8 mouse cellular contexts compared by ENCODE assay signal in the genomic region with DNA sequence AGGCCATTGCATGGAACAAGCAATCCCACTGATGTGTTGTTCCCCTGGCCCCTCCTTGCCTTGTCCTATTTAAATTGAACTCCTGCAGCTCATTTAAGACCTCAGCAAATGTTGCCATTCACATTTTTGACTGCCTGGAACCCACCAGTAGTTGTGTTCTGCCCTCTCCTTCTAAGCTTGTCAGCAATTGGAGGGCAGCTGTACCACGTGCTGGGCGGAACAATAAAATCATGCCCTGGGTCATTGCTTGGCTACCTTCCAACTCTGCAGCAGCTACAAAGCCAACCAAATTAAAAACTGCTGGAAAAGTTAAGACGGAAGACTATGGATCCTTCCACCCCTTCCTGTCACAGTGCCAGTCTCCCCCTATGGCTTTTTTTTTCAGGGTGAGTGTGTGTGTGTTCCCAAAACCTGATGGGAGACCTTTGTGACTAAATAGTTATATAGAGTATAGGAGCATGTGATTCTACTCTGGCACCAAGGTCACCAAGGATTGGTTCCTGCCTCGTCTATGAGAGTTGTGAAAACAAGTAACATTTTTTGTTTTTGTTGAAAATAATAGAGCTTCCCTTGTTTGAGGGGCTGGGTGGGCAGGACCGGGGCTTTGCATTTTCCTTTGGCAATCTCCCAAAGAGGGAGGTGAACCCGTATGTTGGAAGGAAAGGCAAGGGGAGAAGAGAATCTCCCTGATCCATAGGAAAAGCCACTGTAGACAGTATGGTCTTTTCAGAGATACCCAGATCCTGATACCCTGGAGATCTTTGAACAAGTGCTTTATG.
DNase-seq lines count a peak whose midpoint lies in the region; ATAC-seq lines count a peak whose summit lies in the region.

No protein-coding gene starts in this region.

- no peak overlapping the region for H3K27ac ChIP-seq in neural tube, embryonic 14.5 days (ENCODE audit: low read depth, low read length)
- H3K27ac ChIP-seq in midbrain, embryonic 16.5 days (ENCODE audit: low read length), result no peak overlapping the region

- DNase-seq in cerebellum, postnatal 10 days, result peak; percentile 42
- no peak for DNase-seq in cerebellum, adult 11-12 months
- no peak for DNase-seq in neural tube, embryonic 10.5 days (ENCODE audit: extremely low spot score, low spot score)
- peak; percentile 55 to 66 for DNase-seq in kidney, postnatal 36 days
- no peak for DNase-seq in cerebellum, adult 9-11 months

- no peak overlapping the region for H3K4me3 ChIP-seq in neural tube, embryonic 14.5 days (ENCODE audit: low read depth, low read length)
- H3K4me3 ChIP-seq in midbrain, embryonic 16.5 days (ENCODE audit: low read depth, low read length), result no peak overlapping the region

- WGBS in neural tube, embryonic 14.5 days, result 45% methylated on average over 6 of the region's 6 CpGs
- 40% methylated on average over 6 of the region's 6 CpGs for WGBS in midbrain, embryonic 16.5 days

- no peaks in the 10 kb centered on the region for H3K9me3 ChIP-seq in neural tube, embryonic 14.5 days (ENCODE audit: control insufficient read depth, low read length)
- no peaks in the 10 kb centered on the region for H3K9me3 ChIP-seq in midbrain, embryonic 16.5 days (replicated peaks; ENCODE audit: control insufficient read depth, low read length, poor library complexity, severe bottlenecking)

- H3K27me3 ChIP-seq in neural tube, embryonic 14.5 days (ENCODE audit: control insufficient read depth, insufficient read depth, low read length), result no peaks in the 10 kb centered on the region
- no peaks in the 10 kb centered on the region for H3K27me3 ChIP-seq in midbrain, embryonic 16.5 days (ENCODE audit: control insufficient read depth, insufficient read depth, low read depth, low read length)

- H3K4me2 ChIP-seq in neural tube, embryonic 14.5 days (ENCODE audit: low read depth, low read length), result no peak overlapping the region
- H3K4me2 ChIP-seq in midbrain, embryonic 16.5 days (ENCODE audit: low read length), result no peak overlapping the region

- 0 out of 2 replicates have a peak, but pooled peaks have one; percentile 34 for ATAC-seq in neural tube, embryonic 14.5 days (ENCODE audit: low read depth)
- ATAC-seq in frontal cortex, adult (ENCODE audit: low TSS enrichment), result no peak
- no peak for ATAC-seq in midbrain, embryonic 16.5 days

- no peak overlapping the region for H3K9ac ChIP-seq in neural tube, embryonic 14.5 days (replicated peaks; ENCODE audit: low read depth, low read length)
- H3K9ac ChIP-seq in midbrain, embryonic 16.5 days (ENCODE audit: low read depth, low read length), result no peak overlapping the region

- H3K36me3 ChIP-seq in neural tube, embryonic 14.5 days (ENCODE audit: control insufficient read depth, insufficient read depth, low read length), result no peaks in the 10 kb centered on the region
- no peaks in the 10 kb centered on the region for H3K36me3 ChIP-seq in midbrain, embryonic 16.5 days (ENCODE audit: control insufficient read depth, insufficient read depth, low read length)

- H3K4me1 ChIP-seq in neural tube, embryonic 14.5 days (ENCODE audit: control insufficient read depth, insufficient read depth, low read length), result no peaks in the 10 kb centered on the region
- H3K4me1 ChIP-seq in midbrain, embryonic 16.5 days (ENCODE audit: control insufficient read depth, insufficient read depth, low read length), result no peaks in the 10 kb centered on the region; the same call in 1 of the 2 replicates

Comparison
In these comparisons a context has a peak if more than half of its experiments do, and no peak if none do; other contexts are left out.
1. DNase-seq: peak in cerebellum, postnatal 10 days (2 of 2) and kidney, postnatal 36 days (2 of 2); none in cerebellum, adult 11-12 months (single experiment), neural tube, embryonic 10.5 days (single experiment) and cerebellum, adult 9-11 months (single experiment).